Mouse (Mus musculus): Measurements from ENCODE around the gene Acod1. TPM values are rescaled to one million over a fixed set of nuclear protein-coding genes. Genes with fewer than 3 reads are reported as not detected.

The Acod1 gene
- polyA plus RNA-seq, 1 experiment, result 0.15 TPM

- Histone ChIP-seq H3K36me3 (ENCODE audit: control insufficient read depth, insufficient read depth, low read length) (peaks cover 13% of the 10 kb centered on the region), H3K4me3 (ENCODE audit: extremely low read depth, insufficient read depth, insufficient read length) (peak overlapping the region; percentile 72), H3K4me1 (ENCODE audit: control insufficient read depth, insufficient read depth, insufficient read length) (no peaks in the 10 kb centered on the region; the same call in 1 of the 2 replicates), H3K27me3 (ENCODE audit: control insufficient read depth, insufficient read depth, low read length) (no peaks in the 10 kb centered on the region), H3K27ac (ENCODE audit: insufficient read depth, low read length) (peak overlapping the region; percentile 91)
- no peak for TF ChIP-seq CTCF (IDR thresholded peaks at IDR 0.05; ENCODE audit: extremely low read depth, insufficient read depth, insufficient read length, insufficient replicate concordance)
- TF ChIP-seq POLR2A (IDR thresholded peaks at IDR 0.05; ENCODE audit: low read depth, low read length), result no peak
- DNase-seq (ENCODE audit: low read depth in 1 of 2, low spot score in 2 of 2), result peak in 1 of 2 experiments; percentile 28
- WGBS, result 2% methylated on average over 10 of the region's 10 CpGs
Measured at GRCm38 (mm10) chr14:103070790-103071189, 24.0 kb downstream of the Acod1 start.

DNA sequence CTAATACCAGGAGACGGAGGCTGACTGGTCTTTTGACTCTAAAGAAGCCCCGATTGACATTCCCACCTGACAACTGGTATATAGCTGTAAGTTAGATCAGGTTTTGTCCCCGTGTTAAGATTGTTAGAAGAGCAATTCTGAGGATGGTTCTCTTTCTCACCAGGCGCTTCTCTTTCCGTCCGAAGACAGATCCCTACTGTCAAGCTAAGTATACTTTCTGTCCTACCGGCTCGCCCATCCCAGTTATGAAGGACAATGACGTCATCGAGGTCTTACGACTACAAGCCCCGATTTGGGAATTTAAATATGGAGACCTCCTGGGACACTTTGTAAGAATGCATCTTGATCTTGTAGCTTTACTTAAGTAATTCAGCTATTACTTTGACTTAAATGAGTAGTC is 24.7 kb downstream of the Acod1 start:
- H3K36me3 ChIP-seq (ENCODE audit: control insufficient read depth, insufficient read depth, low read length), result peaks cover 16% of the 10 kb centered on the region
- H3K27ac ChIP-seq (ENCODE audit: insufficient read depth, low read length), result no peak overlapping the region
- no peaks in the 10 kb centered on the region for H3K27me3 ChIP-seq (ENCODE audit: control insufficient read depth, insufficient read depth, low read length)
- WGBS, result 93% methylated on average over 12 of the region's 12 CpGs
- TF ChIP-seq POLR2A (IDR thresholded peaks at IDR 0.05; ENCODE audit: low read depth, low read length), result no peak
- no peak for TF ChIP-seq CTCF (IDR thresholded peaks at IDR 0.05; ENCODE audit: extremely low read depth, insufficient read depth, insufficient read length, insufficient replicate concordance)
- no peak overlapping the region for H3K4me3 ChIP-seq (ENCODE audit: extremely low read depth, insufficient read depth, insufficient read length)
- no peak for DNase-seq (ENCODE audit: low read depth in 1 of 2, low spot score in 2 of 2)
- H3K4me1 ChIP-seq (ENCODE audit: control insufficient read depth, insufficient read depth, insufficient read length), result no peaks in the 10 kb centered on the region; the same call in 1 of the 2 replicates

- no peak for TF ChIP-seq CTCF (IDR thresholded peaks at IDR 0.05; ENCODE audit: extremely low read depth, insufficient read depth, insufficient read length, insufficient replicate concordance)
- no peak for TF ChIP-seq POLR2A (IDR thresholded peaks at IDR 0.05; ENCODE audit: low read depth, low read length)
- Histone ChIP-seq H3K36me3 (ENCODE audit: control insufficient read depth, insufficient read depth, low read length) (peaks cover 16% of the 10 kb centered on the region), H3K4me3 (ENCODE audit: extremely low read depth, insufficient read depth, insufficient read length) (no peak overlapping the region), H3K27ac (ENCODE audit: insufficient read depth, low read length) (no peak overlapping the region), H3K4me1 (ENCODE audit: control insufficient read depth, insufficient read depth, insufficient read length) (no peaks in the 10 kb centered on the region; the same call in 1 of the 2 replicates), H3K27me3 (ENCODE audit: control insufficient read depth, insufficient read depth, low read length) (no peaks in the 10 kb centered on the region)
- DNase-seq (ENCODE audit: low read depth in 1 of 2, low spot score in 2 of 2), result no peak
- WGBS, result 90% methylated on average over 4 of the region's 4 CpGs
Measured at GRCm38 (mm10) chr14:103072731-103073130, 26.0 kb downstream of the Acod1 start.

GRCm38 (mm10) chr14:103073825-103074224 is 27.0 kb downstream of the Acod1 start:
- 96% methylated on average over 8 of the region's 8 CpGs for WGBS
- no peak overlapping the region for H3K4me3 ChIP-seq (ENCODE audit: extremely low read depth, insufficient read depth, insufficient read length)
- H3K27ac ChIP-seq (ENCODE audit: insufficient read depth, low read length), result no peak overlapping the region
- H3K27me3 ChIP-seq (ENCODE audit: control insufficient read depth, insufficient read depth, low read length), result no peaks in the 10 kb centered on the region
- no peak for DNase-seq (ENCODE audit: low read depth in 1 of 2, low spot score in 2 of 2)
- no peaks in the 10 kb centered on the region; the same call in 1 of the 2 replicates for H3K4me1 ChIP-seq (ENCODE audit: control insufficient read depth, insufficient read depth, insufficient read length)
- TF ChIP-seq POLR2A (IDR thresholded peaks at IDR 0.05; ENCODE audit: low read depth, low read length) (no peak), CTCF (IDR thresholded peaks at IDR 0.05; ENCODE audit: extremely low read depth, insufficient read depth, insufficient read length, insufficient replicate concordance) (no peak)
- H3K36me3 ChIP-seq (ENCODE audit: control insufficient read depth, insufficient read depth, low read length), result peaks cover 18% of the 10 kb centered on the region

DNA sequence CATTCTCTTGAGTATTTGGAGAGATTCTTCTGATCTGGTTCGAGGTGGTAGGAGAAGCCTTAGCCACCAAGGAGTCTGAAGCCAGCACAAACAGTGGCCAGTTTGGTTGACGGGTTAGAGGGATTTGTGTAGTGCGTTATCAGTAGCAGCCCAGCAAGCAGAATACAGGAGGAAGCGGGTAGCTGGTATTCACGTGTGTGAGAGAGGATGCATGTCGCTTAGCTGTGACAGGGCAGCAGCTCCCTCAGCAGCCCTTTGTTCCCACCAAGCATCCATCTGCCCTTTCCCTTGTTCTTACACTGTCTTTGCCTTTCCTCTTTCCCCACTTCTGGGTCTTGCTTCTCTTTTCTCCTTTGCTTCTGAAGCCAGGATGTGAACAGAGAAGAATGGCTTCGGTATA is 28.4 kb downstream of the Acod1 start:
- H3K27me3 ChIP-seq (ENCODE audit: control insufficient read depth, insufficient read depth, low read length), result no peaks in the 10 kb centered on the region
- peaks cover 18% of the 10 kb centered on the region for H3K36me3 ChIP-seq (ENCODE audit: control insufficient read depth, insufficient read depth, low read length)
- no peak for DNase-seq (ENCODE audit: low read depth in 1 of 2, low spot score in 2 of 2)
- H3K4me3 ChIP-seq (ENCODE audit: extremely low read depth, insufficient read depth, insufficient read length), result no peak overlapping the region
- H3K4me1 ChIP-seq (ENCODE audit: control insufficient read depth, insufficient read depth, insufficient read length), result no peaks in the 10 kb centered on the region; the same call in 1 of the 2 replicates
- 85% methylated on average over 7 of the region's 7 CpGs for WGBS
- TF ChIP-seq POLR2A (IDR thresholded peaks at IDR 0.05; ENCODE audit: low read depth, low read length), result no peak
- no peak for TF ChIP-seq CTCF (IDR thresholded peaks at IDR 0.05; ENCODE audit: extremely low read depth, insufficient read depth, insufficient read length, insufficient replicate concordance)
- H3K27ac ChIP-seq (ENCODE audit: insufficient read depth, low read length), result no peak overlapping the region

GRCm38 (mm10) chr14:103077272-103078005 is 30.7 kb downstream of the Acod1 start:
- WGBS, result 87% methylated on average over 9 of the region's 9 CpGs
- no peak for DNase-seq (ENCODE audit: low read depth in 1 of 2, low spot score in 2 of 2)
- Histone ChIP-seq H3K4me3 (ENCODE audit: extremely low read depth, insufficient read depth, insufficient read length) (no peak overlapping the region), H3K27me3 (ENCODE audit: control insufficient read depth, insufficient read depth, low read length) (no peaks in the 10 kb centered on the region), H3K4me1 (ENCODE audit: control insufficient read depth, insufficient read depth, insufficient read length) (no peaks in the 10 kb centered on the region), H3K27ac (ENCODE audit: insufficient read depth, low read length) (no peak overlapping the region), H3K36me3 (ENCODE audit: control insufficient read depth, insufficient read depth, low read length) (peaks cover 24% of the 10 kb centered on the region)
- no peak for TF ChIP-seq POLR2A (IDR thresholded peaks at IDR 0.05; ENCODE audit: low read depth, low read length)

Data from spleen, adult 2 months (tissue).